Mouse (Mus musculus) adrenal gland, adult 2 months (tissue): ENCODE data around the gene Btc. TPM values are rescaled to one million over a fixed set of nuclear protein-coding genes. Genes with fewer than 3 reads are reported as not detected.

Experiments used
- DNase-seq: peaks from one replicate; pipeline ENCODE4 v3.0.0; 2021
- polyA plus RNA-seq: library from polyadenylated mRNA; depleted of rRNA; stranded (reverse); fragments of >200 nt; gene quantifications from 2 replicates; pipeline ENCODE4 v1.2.3, GENCODE M21; 2012; rRNA removed
- total RNA-seq, 2 experiments: library from RNA; stranded (reverse); gene quantifications; 2 replicates each; pipeline ENCODE4 v1.2.3; 2021

Gene Btc
- total and polyA plus RNA-seq, 3 experiments, result 0.30 to 1.9 (median 1.5) TPM

DNA sequence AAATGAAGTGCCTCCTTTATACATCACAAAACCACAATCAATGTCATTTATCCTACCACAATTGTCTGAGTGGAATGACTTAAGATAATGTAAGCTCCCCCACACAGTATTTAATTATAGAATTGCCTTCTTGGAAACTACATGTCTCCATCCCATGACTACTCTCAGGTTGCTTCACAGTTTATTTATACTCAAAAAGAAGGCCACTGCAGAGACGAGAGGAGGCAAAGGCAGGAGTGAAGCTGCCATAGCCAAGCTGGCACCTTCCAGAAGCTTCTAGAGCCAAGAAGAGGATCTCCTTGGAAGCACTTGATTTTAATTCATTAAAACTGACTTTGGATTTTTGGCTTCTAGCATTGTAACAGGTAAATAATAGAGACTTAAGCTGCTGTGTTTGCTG, 81.0 kb downstream of the Btc start:
- no peak for DNase-seq

- no peak for DNase-seq
These were observed 82.4 kb downstream of the Btc start for GRCm38 (mm10) chr5:91320348-91320747.

DNA sequence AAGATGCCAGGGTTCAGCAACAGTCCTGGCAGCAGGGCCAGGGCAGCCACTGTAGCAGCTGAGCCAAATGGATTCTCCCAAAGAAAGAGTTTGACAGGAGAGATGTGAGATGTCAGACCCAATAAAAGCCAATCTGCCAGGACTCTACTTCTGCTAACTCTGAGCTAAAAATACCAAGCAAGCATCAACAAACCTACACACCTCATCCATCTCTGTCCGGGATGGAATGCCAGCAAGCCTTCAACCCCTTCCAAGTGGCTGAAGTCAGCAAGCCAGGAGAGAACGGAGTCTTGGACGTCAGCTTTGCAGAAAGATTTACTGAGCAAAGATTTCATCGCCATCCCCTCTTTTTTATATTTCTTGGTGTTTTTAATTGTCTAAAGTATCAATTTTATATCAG, 88.8 kb downstream of the Btc start:
- DNase-seq, result no peak

- peak; percentile 20 for DNase-seq
These were observed 91.0 kb downstream of the Btc start for GRCm38 (mm10) chr5:91311767-91312166.

GRCm38 (mm10) chr5:91308576-91308975, 94.2 kb downstream of the Btc start:
- no peak for DNase-seq

GRCm38 (mm10) chr5:91307907-91308306, 94.9 kb downstream of the Btc start:
- peak; percentile 46 for DNase-seq

Other genes with a start within 250 kb of the Btc start
- 100 to 1,000 TPM; 103 to 137 TPM for gene Parm1, start 114.6 kb upstream of the Btc start, total RNA-seq
- gene Parm1, start 114.6 kb upstream of the Btc start, polyA plus RNA-seq, result 66.9 and 122 TPM in 2 replicates